Comparison of ENCODE assay signal across 26 mouse cellular contexts in the genomic region with DNA sequence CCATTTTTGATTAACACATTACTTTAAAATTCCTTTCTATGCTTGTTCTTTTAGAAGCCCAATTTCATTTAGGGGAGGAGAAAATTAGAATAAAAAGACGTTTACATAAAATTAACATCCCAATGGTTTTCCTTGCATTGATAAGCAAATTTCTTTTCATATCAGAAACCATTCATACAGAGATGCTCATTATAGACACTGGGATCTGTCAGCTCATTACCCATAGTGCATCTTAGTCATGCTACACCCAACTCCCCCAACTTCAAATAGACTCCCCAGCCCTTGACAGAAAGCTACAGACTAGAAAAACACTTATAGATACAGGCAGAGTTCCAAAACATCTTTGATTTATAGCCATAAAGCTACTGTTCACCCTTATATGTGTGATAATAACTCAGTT.
DNase-seq lines count a peak whose midpoint lies in the region; ATAC-seq and TF ChIP-seq lines count a peak whose summit lies in the region.
"Had no signal": no experiment of that assay in that cellular context is flagged by ENCODE, and none has a peak within 500 bp of the region (broad histone marks: within the 10 kb centered on the region; RNA-seq: fewer than 3 reads in every experiment).

No protein-coding gene starts in this region.

- H3K4me3 ChIP-seq in layer of hippocampus, adult 2 months = no peak overlapping the region
- no peak overlapping the region for H3K4me3 ChIP-seq in forebrain, embryonic 13.5 days
- no peak overlapping the region for H3K4me3 ChIP-seq in forebrain, embryonic 16.5 days (replicated peaks; ENCODE audit: low read length)
- H3K4me3 ChIP-seq in neural tube, embryonic 15.5 days (replicated peaks) = no peak overlapping the region
- H3K4me3 ChIP-seq: embryonic facial prominence, embryonic 10.5 days; embryonic facial prominence, embryonic 13.5 days; erythroblast, embryonic 14.5 days; gastrocnemius, adult 2 months; hindbrain, embryonic 13.5 days; intestine, embryonic 15.5 days had no signal

- no peak for TF ChIP-seq CTCF in layer of hippocampus, adult 2 months (conservative IDR thresholded peaks at IDR 0.05)

- H3K9ac ChIP-seq in forebrain, embryonic 13.5 days = no peak overlapping the region
- no peak overlapping the region for H3K9ac ChIP-seq in forebrain, embryonic 16.5 days (replicated peaks; ENCODE audit: low read depth, low read length)
- no peak overlapping the region for H3K9ac ChIP-seq in neural tube, embryonic 15.5 days (replicated peaks)
- H3K9ac ChIP-seq: embryonic facial prominence, embryonic 13.5 days; hindbrain, embryonic 13.5 days; intestine, embryonic 15.5 days had no signal

- no peaks in the 10 kb centered on the region for H3K36me3 ChIP-seq in forebrain, embryonic 13.5 days (ENCODE audit: poor library complexity, severe bottlenecking)
- H3K36me3 ChIP-seq in forebrain, embryonic 16.5 days (ENCODE audit: control insufficient read depth, insufficient read depth) = no peaks in the 10 kb centered on the region
- no peaks in the 10 kb centered on the region for H3K36me3 ChIP-seq in neural tube, embryonic 15.5 days
- H3K36me3 ChIP-seq: embryonic facial prominence, embryonic 10.5 days; embryonic facial prominence, embryonic 13.5 days; G1E; hindbrain, embryonic 13.5 days; intestine, embryonic 15.5 days had no signal

- peaks cover 23% of the 10 kb centered on the region for H3K4me1 ChIP-seq in forebrain, embryonic 13.5 days
- peaks cover 6% of the 10 kb centered on the region; the same call in 1 of the 2 replicates for H3K4me1 ChIP-seq in forebrain, embryonic 16.5 days (replicated peaks; ENCODE audit: control insufficient read depth, insufficient read depth, low read length)
- H3K4me1 ChIP-seq in neural tube, embryonic 15.5 days = no peaks in the 10 kb centered on the region
- H3K4me1 ChIP-seq: embryonic facial prominence, embryonic 10.5 days; hindbrain, embryonic 13.5 days; intestine, embryonic 15.5 days had no signal

- ATAC-seq in forebrain, embryonic 13.5 days = peak; percentile 89
- peak; percentile 92 for ATAC-seq in forebrain, embryonic 16.5 days
- ATAC-seq in neural tube, embryonic 15.5 days (ENCODE audit: low FRiP score) = no peak
- ATAC-seq in cerebellum, adult (ENCODE audit: insufficient number of reproducible peaks, low FRiP score, low TSS enrichment) = no peak
- ATAC-seq: hindbrain, embryonic 16.5 days; intestine, embryonic 15.5 days; Patski had no signal

- H3K27me3 ChIP-seq in forebrain, embryonic 13.5 days = no peaks in the 10 kb centered on the region
- H3K27me3 ChIP-seq in forebrain, embryonic 16.5 days (replicated peaks; ENCODE audit: control insufficient read depth, insufficient read depth, low read length) = no peaks in the 10 kb centered on the region
- H3K27me3 ChIP-seq in neural tube, embryonic 15.5 days (replicated peaks) = no peaks in the 10 kb centered on the region
- H3K27me3 ChIP-seq: CH12.LX; embryonic facial prominence, embryonic 13.5 days; hindbrain, embryonic 13.5 days; intestine, embryonic 15.5 days; Patski had no signal

- DNase-seq in layer of hippocampus, adult 2 months (ENCODE audit: low spot score in 2 of 2) = no peak
- DNase-seq in layer of hippocampus, postnatal 14 days (ENCODE audit: low spot score in 2 of 2) = no peak
- no peak for DNase-seq in cerebellum, adult 18-20 months
- DNase-seq: adrenal gland, postnatal 10 days; adrenal gland, postnatal 36 days; B cell, adult 2 months; cerebellum, adult 2 months; cerebellum, adult 9-11 months; cerebellum, postnatal 25 days; gastrocnemius, adult 2 months; gastrocnemius, postnatal 14 days; kidney, adult 11 months had no signal

- no peak overlapping the region for H3K4me2 ChIP-seq in forebrain, embryonic 13.5 days
- no peak overlapping the region for H3K4me2 ChIP-seq in forebrain, embryonic 16.5 days (ENCODE audit: low read length)
- no peak overlapping the region for H3K4me2 ChIP-seq in neural tube, embryonic 15.5 days
- H3K4me2 ChIP-seq: embryonic facial prominence, embryonic 13.5 days; heart, embryonic 11.5 days; hindbrain, embryonic 13.5 days; intestine, embryonic 15.5 days had no signal

- 17% methylated on average over 1 of the region's 1 CpGs for WGBS in forebrain, embryonic 13.5 days
- 19% methylated on average over 1 of the region's 1 CpGs for WGBS in forebrain, embryonic 16.5 days
- WGBS in neural tube, embryonic 15.5 days = 53% methylated on average over 1 of the region's 1 CpGs

- peak overlapping the region; percentile 49; the same call in 1 of the 2 replicates for H3K27ac ChIP-seq in layer of hippocampus, adult 2 months
- peak overlapping the region; percentile 65 for H3K27ac ChIP-seq in forebrain, embryonic 13.5 days
- H3K27ac ChIP-seq in forebrain, embryonic 16.5 days (ENCODE audit: low read length) = peak overlapping the region; percentile 21; the same call in 1 of the 2 replicates
- no peak overlapping the region for H3K27ac ChIP-seq in neural tube, embryonic 15.5 days (replicated peaks)
- H3K27ac ChIP-seq: embryonic facial prominence, embryonic 10.5 days; embryonic facial prominence, embryonic 13.5 days; gastrocnemius, adult 2 months; hindbrain, embryonic 13.5 days; intestine, embryonic 15.5 days had no signal

- H3K9me3 ChIP-seq in forebrain, embryonic 13.5 days (replicated peaks) = no peaks in the 10 kb centered on the region
- H3K9me3 ChIP-seq in forebrain, embryonic 16.5 days (ENCODE audit: control insufficient read depth, low read length) = no peaks in the 10 kb centered on the region
- H3K9me3 ChIP-seq in neural tube, embryonic 15.5 days (replicated peaks) = no peaks in the 10 kb centered on the region
- H3K9me3 ChIP-seq: embryonic facial prominence, embryonic 10.5 days; embryonic facial prominence, embryonic 13.5 days; hindbrain, embryonic 13.5 days; intestine, embryonic 15.5 days had no signal

Comparison
In these comparisons a context has a peak if more than half of its experiments do, and no peak if none do; other contexts are left out.
1. ATAC-seq: peak in forebrain, embryonic 13.5 days (single experiment) and forebrain, embryonic 16.5 days (single experiment); none in neural tube, embryonic 15.5 days (single experiment) and cerebellum, adult (single experiment).